Mouse (Mus musculus): ENCODE data around the gene Psen2.

Gene Psen2

DNA sequence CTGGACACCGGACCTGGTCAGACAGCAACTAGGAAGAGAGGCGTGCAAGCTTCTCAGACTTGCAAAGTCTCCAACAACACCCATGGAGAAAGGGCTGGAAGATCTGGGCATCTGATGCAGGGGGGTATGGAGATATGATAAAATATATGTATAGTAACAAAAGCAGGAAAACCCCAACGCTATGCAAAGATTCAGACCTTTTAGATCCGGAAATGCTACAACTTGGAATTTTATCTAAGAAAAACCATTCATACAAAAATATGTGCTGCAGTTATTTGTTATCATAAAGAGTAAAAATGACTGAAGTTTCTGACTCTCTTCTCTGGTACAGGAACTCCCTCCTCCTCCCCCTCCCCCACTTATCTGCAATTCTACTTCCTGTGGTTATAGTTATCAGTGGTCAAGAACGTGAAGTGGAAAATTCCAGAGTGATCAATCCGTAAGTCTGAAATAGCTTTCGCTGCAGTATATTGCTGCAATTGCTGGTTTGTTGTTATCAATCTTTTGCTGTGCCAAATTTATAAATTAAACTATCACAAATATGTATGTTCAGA is 14.6 kb downstream of the Psen2 start:
- no peak for DNase-seq (ENCODE audit: low spot score in 2 of 2)

DNA sequence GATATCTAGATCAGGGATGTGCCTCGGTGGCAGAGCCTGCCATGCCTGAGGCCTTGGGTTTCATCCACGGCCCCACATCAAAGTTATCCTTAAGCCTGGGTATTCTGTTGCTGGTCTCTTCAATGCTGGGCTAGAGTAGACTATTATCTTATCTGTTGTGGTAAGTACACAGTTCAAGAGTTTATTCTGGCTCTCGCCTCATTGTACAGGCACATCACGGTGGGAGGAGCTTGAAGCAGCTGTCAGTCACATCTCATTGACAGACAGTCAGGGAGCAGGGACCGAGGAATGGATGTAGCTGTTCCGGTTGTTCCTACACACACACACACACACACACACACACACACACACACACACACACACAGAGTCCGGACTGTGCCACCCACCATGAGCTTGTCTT is 15.3 kb downstream of the Psen2 start:
- DNase-seq (ENCODE audit: low spot score in 2 of 2): no peak

DNA sequence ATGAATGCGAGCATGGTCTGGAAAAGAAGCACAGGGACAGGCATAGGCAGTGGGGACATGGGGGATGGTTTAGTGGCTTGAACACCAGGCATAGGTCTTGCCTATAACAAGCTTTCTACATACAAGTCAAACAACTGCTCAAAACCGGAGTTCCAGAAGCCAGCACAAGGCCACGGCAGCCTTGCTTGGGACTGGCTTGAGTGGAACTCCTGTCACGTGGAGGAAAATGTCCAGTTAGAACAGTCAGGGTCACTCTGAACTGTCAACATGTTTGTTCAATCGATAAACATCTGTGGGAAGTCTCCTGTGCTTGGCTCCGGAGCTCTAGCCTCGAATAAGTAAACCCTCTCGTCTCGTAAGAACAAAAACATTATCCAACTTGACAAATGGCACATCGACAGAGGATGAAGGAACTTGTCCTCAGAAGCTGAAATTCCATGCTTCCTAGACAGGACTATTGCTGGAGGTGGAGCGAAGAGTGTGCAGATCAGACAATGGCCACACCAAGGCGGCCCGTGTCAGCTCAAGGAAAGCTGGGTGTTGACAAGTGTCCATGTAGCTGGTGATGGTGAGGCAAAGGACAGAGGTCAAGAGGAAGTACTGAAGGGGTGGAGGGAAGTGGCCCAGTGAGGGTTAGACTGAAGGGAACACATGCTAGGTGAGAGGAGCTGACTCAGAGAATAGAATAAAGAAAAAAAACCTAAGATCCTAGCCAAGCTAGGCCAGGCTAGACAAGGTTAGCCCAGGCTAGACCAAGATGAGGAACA is 17.3 kb downstream of the Psen2 start:
- DNase-seq (ENCODE audit: low spot score in 2 of 2): no peak

DNA sequence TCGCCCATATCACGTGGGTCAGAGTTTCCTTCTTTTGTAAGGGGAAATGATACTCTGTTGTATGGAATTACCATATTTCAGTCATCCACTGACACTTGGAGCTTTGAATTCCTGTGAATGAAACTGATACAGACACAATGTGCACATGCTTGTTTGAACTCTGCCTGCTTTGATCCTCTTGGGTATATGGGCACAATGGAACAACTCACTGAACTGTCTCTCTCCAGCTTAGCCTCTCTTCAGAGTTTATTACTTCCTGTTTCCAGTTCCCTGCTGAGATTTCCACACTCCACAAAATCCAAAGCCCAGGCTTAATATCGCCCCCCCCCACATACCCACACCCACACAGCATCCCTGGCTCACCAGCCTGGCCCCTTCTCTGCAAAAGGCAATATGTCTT is 31.5 kb downstream of the Psen2 start:
- no peak for DNase-seq (ENCODE audit: low spot score in 2 of 2)

DNA sequence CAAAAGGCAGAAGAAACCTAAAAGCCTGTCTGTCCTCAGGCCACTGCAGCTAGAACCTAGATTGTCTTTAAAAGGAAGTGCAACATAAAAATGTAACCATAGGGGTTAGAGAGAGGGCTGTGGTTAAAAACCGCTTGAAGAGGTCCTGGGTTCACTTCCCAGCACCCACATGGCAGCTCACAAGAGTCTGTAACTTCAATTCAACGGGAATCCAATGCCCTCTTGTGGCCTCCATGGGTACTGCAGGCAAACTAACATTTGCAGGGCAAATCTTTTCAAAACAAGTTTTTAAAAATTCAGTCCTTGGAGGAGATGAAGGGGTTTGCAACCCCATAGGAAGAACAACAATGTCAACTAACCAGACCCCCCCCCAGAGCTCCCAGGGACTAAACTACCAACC is 32.7 kb downstream of the Psen2 start:
- no peak for DNase-seq (ENCODE audit: low spot score in 2 of 2)

DNA sequence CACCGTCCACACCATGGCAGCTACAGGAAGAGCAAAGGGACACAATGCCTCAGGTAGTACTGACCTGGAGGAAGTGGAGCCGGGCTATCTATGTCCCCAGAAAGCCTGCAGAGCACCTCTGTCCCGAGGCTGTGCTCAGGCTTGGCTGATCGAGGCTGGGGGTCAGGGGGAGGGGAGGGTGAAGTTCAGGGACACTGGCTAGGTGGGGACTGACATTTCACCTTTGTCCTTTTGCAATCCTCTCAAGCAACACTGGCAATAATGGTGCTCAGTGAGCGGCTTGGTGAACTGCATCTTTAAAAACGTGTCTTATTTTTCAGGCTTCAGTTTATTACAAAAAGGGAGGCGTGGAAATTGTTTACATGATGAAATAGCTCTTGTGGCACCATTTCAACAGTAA is 33.3 kb downstream of the Psen2 start:
- DNase-seq (ENCODE audit: low spot score in 2 of 2): no peak

DNA sequence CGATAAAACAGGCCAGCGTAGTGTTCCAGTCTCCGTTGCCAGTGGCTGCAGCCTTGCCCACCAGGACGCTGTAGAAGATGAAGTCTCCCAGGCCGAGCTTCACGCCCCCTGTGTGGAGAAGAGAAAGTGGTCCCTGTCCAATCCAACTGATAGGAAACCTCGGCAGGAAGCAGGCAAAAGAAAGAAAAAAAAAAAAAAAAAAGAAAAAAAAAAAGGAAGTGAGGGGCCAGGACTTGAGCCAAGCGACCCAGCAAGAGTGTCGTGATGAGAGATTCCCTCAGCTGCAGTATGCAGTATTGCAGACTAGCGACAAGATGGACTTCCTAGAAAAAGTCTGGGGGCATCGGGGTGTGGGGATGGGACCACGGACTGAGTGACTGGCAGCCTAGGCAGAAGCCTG is 34.4 kb downstream of the Psen2 start:
- DNase-seq (ENCODE audit: low spot score in 2 of 2): no peak

DNA sequence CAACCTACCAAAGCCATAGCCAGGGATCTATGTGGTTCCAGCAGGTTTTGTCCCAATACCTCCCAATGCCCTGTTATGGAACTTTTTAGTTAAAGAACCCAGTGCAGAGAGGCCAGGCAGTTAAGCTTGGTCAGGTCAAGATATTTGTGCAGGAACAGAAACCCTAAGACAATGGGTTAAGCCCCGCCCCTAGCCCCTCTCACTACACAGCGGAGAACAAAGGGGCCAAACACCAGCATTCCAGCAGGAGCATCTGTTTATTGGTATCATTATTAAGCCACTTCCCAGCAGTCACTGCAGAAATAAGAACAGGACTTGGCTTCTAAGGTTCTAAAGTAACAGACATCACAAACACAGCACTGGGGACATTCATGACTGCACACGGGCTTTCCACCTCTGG is 36.5 kb downstream of the Psen2 start:
- no peak for DNase-seq (ENCODE audit: low spot score in 2 of 2)

DNA sequence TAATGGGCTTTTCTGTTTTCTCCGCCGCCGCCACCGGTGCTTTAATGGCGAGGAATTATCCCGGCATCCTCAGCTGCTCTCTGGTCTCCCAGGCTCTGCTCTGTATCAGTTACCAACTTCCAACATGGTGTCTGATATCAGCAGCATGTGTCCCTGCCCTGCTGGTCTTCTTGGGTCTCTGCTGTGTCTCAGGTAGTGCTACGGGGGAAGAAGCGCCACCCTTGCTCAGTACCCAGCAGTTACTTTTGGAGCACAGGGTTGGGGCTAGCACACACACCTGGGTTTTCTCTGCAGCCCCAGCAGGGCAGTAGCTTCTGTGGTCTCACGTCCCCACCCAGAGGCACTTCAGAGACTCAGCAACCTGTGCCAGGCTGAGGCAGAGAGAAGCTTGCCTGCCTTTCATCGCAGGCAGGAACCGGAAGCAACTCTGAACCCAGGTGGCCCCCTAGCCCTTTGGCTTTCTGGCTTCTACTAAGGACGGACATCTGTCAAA is 37.0 kb downstream of the Psen2 start:
- DNase-seq (ENCODE audit: low spot score in 2 of 2): no peak

DNA sequence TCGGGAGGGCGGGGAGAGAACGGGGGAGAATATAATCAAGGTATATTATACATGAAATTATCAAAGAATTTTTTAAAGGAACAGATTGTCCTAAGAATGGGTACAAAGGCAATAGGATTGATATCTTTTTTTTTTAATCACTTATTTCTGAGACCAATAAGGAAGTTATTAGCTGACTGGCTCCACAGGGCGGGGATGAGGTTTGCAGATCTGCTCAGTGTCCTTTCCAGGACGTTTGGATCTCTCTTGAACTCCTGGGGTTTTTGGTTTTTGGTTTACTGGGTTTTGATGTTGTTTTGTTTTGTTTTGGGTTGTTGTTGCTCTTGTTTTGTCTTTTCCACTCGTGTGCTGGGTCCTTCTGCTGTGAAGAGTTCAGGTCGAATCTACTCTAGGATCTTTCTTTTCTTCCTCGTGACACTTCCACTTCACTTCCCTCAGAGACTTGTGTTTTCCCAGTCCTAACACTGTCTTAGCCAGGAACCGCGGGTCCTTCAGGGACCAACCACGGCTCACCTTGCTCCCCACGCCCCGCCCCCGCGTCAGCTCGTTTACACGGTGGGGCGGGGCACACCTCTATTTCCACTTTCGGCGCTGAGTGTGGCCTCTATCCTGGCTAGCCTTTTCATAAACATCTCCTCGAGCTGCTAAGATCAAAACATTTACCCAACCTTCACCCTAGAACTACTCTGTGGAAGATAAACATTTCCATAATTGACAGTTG is 37.6 kb downstream of the Psen2 start:
- no peak for DNase-seq (ENCODE audit: low spot score in 2 of 2)

DNA sequence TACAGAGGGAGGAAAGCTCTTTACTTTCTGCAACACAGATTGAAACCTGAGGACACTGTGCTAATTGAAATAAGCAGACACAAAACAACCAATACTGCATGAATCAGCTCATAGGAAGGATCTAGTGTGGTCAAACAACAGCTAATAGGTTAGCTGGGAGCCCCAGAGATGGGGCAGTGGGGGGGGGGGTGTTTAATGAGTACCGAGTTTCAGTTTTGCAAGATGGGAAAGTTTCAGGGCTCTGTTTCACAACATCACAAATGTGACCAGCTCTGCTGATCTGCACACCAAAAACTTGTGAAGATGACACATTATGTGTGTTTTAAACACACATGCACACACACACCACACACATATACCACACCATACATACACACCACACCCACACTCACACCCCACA is 41.2 kb downstream of the Psen2 start:
- DNase-seq (ENCODE audit: low spot score in 2 of 2): no peak

DNA sequence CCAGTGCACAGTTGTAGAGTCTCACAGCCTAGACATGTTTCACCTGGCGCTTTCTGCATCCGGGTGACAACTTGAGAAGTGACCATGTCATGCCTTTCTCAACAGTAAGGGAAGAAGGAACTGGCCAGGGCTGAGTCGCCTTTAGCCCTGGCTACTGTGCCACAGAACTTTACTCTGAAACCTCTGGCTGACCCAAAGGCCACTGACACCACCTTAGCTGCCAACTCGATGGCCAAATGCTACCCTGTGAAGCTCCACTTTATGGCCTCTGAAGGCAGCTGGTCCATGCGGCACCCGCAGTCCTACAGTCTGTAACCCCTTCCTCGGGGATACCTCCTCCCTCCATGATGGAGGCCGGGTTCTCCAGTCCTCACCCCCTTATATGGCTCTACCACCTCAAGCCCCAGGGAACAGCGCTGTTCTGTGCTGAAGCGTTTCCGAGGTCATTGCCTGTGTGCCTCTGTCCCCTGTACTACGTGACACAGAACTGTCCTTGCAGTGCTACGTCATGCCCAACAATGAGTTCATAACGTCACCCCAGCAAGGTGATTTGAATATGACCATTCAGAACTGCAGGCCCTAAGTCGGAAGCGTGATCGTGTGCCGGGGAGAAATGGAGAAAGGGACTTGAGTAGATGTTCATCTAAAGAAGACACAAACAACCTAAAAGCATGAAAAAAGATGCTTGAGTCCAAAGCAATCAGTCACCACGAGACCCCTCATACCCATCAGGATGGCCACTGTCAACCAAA is 42.3 kb downstream of the Psen2 start:
- no peak for DNase-seq (ENCODE audit: low spot score in 2 of 2)

DNA sequence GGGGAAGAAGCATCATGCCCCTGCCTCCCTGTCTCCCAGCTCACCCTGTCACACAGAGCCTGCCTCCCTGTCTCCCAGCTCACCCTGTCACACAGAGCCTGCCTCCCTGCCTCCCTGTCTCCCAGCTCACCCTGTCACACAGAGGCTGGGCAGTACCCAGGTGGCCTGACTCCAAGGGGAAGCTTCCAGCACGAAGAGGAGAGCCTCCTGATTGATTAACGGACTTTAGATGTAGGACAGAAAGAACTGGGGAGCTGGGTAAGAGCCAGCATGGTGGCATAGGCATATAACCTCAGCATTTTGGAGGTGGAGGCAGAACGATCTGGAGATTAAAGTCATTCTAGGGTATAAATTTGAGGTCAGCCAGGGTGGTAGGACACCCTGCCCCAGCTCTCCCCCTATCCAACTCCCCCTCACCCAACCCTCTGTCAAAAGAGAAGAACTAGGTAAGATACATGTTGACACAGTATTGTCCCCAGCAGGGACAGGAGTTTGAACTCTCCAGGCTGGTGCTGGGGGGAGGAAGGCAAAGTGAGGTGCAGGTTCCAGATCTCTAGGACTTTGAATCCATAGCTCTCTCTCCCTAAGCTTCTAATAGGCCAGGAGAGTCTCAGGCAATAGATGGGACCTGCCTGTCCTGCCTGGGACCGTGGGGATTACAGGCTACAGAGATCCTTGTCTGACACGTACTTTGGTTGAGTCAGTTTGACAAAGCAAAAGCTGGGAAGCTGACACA is 46.5 kb downstream of the Psen2 start:
- no peak for DNase-seq (ENCODE audit: low spot score in 2 of 2)

DNA sequence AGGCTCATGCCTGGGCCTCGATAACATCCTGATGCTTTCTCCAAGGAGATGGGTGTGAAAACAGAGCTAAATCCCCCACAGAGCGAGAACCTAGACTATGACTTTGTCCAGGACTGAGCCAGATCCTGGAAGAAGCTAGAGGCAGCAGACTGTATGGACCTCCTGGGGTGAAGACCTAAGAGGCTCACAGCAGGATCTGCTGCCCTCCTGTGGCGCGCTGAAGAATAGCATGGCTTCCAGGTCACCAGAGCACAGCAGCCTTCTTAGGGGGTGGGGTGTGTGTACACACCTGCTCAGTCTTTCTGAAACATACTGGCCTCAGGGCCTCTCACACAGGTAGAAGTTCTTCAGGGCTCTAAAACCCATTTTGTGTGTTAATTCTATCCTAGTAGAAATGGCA is 48.2 kb downstream of the Psen2 start:
- peak; percentile 34 to 42 for DNase-seq (ENCODE audit: low spot score in 2 of 2)

DNA sequence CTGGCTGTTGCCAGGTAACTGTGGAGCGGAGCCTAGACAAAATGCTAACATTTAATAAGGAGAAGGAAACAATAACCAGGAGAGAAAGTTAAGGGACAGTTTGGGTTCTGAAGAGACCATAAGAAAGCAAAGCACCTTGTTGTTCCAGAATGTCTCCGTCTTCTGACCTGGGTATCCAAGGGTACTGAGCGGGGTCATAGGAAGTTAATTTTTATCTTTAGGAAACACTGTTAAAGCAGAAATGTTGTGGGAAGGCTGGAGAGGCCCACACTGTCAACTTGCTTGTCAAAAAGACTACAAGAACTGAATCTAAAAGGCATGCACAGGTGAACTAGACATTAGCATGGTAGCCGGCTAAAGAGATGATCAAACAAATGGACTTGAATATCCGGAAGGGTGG is 50.3 kb downstream of the Psen2 start:
- no peak for DNase-seq (ENCODE audit: low spot score in 2 of 2)

DNA sequence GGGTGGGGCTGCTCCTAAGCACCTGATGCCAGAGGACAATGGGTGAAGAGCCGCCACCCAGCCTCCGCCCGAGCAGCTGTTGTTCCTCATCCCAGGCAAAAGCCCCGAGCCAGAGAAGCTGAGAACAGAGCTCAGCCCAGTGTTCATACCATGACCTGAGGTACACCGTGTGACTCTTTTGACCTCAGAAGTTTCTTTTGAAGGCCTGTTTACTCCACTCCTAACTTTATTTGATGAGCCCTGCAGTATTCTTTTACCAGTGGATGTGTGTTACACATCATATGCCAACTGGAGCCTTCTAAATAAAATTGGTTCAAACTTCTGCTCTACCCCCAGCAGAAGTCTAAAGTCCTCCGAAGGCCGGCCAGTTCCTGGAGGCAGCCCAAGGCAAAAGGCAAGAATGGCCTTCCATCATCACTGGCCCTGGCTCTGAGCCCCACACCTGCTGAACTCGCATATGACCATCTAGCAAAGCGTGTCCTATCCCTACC is 52.4 kb downstream of the Psen2 start:
- no peak for DNase-seq (ENCODE audit: low spot score in 2 of 2)

DNA sequence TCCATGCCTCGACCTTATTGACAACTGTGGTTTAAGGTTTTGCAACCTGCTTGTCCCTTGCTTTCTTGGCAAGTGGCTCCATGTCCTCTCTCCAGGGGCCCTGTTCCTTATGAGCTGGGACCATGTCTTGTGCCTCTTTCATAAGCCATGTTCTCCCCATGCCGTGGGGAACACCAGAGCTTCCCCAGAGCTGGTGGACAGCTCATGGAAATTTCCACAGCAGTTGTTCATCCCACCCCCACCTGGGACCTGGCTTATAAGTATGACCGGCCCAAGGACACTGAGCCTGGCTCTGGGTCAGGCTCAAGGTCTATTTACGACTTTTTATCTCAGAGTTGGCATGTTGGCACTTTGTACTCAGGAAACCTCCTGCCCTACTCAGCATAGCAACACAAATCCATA is 53.2 kb downstream of the Psen2 start:
- no peak for DNase-seq (ENCODE audit: low spot score in 2 of 2)

DNA sequence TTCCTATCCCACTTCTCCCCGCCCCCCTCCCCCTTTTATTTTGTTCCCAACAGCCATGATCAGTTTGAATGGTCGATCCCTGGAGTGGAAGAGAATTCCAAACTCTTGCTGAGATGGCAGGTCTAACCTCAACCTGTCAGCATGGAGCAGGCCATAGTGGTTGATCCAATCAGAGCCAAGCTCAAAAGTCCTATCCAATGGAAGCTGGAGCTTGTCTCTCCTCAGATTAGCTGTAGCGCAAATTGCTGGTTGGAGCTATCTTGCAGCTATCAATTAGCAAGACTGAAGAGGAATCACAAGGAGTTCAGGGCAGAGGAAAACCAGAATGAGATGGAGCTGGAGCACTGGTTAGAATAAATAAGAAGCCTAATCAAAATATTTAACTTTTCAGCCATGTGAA is 54.9 kb downstream of the Psen2 start:
- DNase-seq (ENCODE audit: low spot score in 2 of 2): no peak

DNA sequence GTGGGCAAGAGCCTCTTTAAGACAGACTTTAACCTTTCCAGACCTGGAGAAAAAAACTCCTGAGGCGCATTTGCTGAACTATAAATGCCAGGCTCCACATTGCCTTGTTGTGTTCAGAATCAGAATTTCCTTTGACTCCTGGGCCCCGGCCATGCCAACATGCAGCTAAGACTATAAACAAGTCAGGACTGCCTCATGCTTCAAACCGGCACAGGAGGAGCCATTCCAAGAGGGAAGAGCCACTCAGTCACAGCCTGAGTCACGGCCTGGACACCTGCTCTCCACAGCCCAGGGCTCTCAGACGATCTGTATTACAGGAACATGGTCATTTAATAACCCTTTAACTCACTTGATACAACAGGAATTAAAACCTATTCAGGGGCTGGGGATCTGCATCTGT is 62.5 kb downstream of the Psen2 start:
- DNase-seq (ENCODE audit: low spot score in 2 of 2): no peak

DNA sequence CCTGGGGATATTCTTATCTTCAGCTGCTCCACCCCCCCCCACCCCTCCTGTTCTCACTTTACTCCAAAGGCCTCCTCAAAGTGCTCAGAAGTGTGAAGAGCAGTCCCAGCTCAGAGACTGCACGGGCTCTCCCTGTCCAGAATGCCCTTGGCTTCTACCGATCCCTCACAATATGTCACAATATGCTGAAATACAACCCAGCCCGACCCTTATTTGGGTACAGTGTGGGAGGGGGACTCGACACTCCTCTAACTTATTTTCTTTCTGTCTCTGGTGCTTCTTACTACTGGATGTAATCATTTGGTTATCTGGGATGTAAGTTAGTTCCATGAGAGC is 63.6 kb downstream of the Psen2 start:
- no peak for DNase-seq (ENCODE audit: low spot score in 2 of 2)

DNA sequence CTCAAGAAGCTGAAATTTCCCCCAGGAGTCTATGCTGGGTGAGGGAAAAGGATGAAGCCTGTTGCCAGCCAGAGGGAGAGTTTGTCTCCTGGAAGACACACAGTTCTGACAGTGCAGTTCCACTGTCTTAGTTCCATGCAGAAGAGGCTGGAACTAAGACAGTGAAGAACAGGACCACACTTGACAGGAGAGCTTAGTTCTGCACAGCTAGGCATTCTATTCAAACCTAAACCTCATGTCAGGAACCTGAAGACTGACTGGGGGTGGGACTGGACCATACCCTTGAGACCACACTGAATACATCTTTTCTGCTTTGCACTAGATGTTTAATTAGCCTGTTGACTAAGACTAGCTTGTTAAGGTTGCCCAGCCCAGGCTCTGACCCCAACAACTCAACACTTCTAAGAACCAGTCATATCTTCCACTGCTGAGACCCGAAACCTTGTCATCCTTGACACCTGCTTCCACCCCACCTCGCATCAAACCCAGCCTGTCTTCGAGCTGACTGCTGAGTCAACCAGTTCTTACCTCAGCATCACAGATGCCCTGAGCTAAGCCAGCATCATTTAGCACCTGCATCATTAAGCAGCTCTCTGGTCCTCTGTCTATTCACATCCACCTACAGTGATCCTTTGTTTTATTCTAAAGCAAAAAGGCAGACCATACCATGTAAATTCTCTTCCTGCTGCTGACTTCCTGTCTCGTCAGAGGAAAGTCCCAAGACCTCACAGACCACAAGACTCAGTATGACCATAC is 64.1 kb downstream of the Psen2 start, which contains the start of gene Coq8a:
TSS of gene Coq8a (minus strand) at position 644 of the 756 bp plus-strand sequence.
- DNase-seq (ENCODE audit: low spot score in 2 of 2): no peak
